Mouse (Mus musculus) liver, postnatal 0 days (tissue): ENCODE results near the gene Btc. TPM values are rescaled to one million over a fixed set of nuclear protein-coding genes. Genes with fewer than 3 reads are reported as not detected.

Source experiments
- ATAC-seq: fragments of 200-750 bp; cut with Nextera tagmentation; 2 replicates; pipeline ENCODE4 v1.8.0; 2017; ENCODE audit warnings: mild to moderate bottlenecking, moderate library complexity
- DNase-seq: peaks from one replicate; pipeline ENCODE4 v3.0.0-alpha.2; 2016
- H3K27ac ChIP-seq: fragments of 300-500 bp; sonication (generic); 2 replicates; pipeline ENCODE4 v1.5.1; 2014; ENCODE audit warnings: antibody characterized with exemption, moderate library complexity, mild to moderate bottlenecking, low read depth
- H3K27me3 ChIP-seq: fragments of 300-500 bp; sonication (generic); 2 replicates; pipeline ENCODE4 v1.6.1; 2014; ENCODE audit warnings: low read length, control low read depth, mixed read lengths; ENCODE audit not compliant: insufficient read depth
- H3K36me3 ChIP-seq: fragments of 300-500 bp; sonication (generic); replicated peaks from 2 replicates; pipeline ENCODE4 v1.6.1; 2014; ENCODE audit warnings: mild to moderate bottlenecking, control low read depth, low read length, moderate library complexity, mixed read lengths; ENCODE audit not compliant: insufficient read depth
- H3K4me1 ChIP-seq: fragments of 300-500 bp; sonication (generic); 2 replicates; pipeline ENCODE4 v1.6.1; 2014; ENCODE audit warnings: antibody characterized with exemption, mild to moderate bottlenecking, control low read depth; ENCODE audit not compliant: insufficient read depth
- H3K4me2 ChIP-seq: fragments of 300-500 bp; sonication (generic); 2 replicates; pipeline ENCODE4 v1.6.1; 2014; ENCODE audit warnings: low read depth, mild to moderate bottlenecking, low read length, moderate library complexity, mixed read lengths
- H3K4me3 ChIP-seq: fragments of 300-500 bp; sonication (generic); 2 replicates; pipeline ENCODE4 v1.5.1; 2014; ENCODE audit warnings: low read depth, low read length
- H3K9ac ChIP-seq: fragments of 300-500 bp; sonication (generic); replicated peaks from 2 replicates; pipeline ENCODE4 v1.6.1; 2014; ENCODE audit warnings: mild to moderate bottlenecking, moderate library complexity
- H3K9me3 ChIP-seq: fragments of 300-500 bp; sonication (generic); 2 replicates; pipeline ENCODE4 v1.6.1; 2016; ENCODE audit warnings: mild to moderate bottlenecking, control low read depth, low read length, mixed read lengths
- CTCF ChIP-seq: sonication (generic); IDR thresholded peaks from 2 replicates; pipeline ENCODE4 v1.5.1; 2016; ENCODE audit warnings: antibody characterized with exemption, low read depth
- EP300 ChIP-seq: IDR thresholded peaks from 2 replicates; pipeline ENCODE4 v1.6.1; 2016; ENCODE audit warnings: antibody characterized with exemption, low read depth, mild to moderate bottlenecking
- WGBS: fragments of 180-500 bp; shearing (Covaris S2); extraction: QIAGEN DNeasy Blood & Tissue Kit; methylation state at CpG from one replicate; pipeline ENCODE4 v1.1.7; 2014; ENCODE audit not compliant: insufficient replicate concordance; 5-methylcytosine and 5-hydroxymethylcytosine counted together
- polyA plus RNA-seq: library from polyadenylated mRNA; unstranded; fragments of >200 nt; fragmentation: Nextera tagmentation; extraction: Ambion mirVana; gene quantifications from 2 replicates; pipeline ENCODE4 v1.2.1, GENCODE M21; 2015

Btc gene
- polyA plus RNA-seq, 1 experiment from 2014 or later, result 0.29 TPM

GRCm38 (mm10) chr5:91363274-91363991 lies 39.4 kb downstream of the Btc start:
- Histone ChIP-seq H3K27ac (no peak overlapping the region), H3K36me3 (no peaks in the 10 kb centered on the region), H3K4me2 (no peak overlapping the region), H3K4me3 (no peak overlapping the region), H3K9ac (no peak overlapping the region), H3K9me3 (no peaks in the 10 kb centered on the region), H3K27me3 (no peaks in the 10 kb centered on the region), H3K4me1 (no peaks in the 10 kb centered on the region)
- ATAC-seq (no peak), DNase-seq (no peak)
- TF ChIP-seq CTCF, result no peak
- TF ChIP-seq EP300, result no peak
- WGBS, result 86% methylated on average over 6 of the region's 6 CpGs

GRCm38 (mm10) chr5:91352645-91353044 lies 50.1 kb downstream of the Btc start:
- TF ChIP-seq CTCF (no peak), EP300 (no peak)
- Histone ChIP-seq H3K4me1 (peaks cover under 1% of the 10 kb centered on the region; the same call in 1 of the 2 replicates), H3K36me3 (no peaks in the 10 kb centered on the region), H3K4me2 (no peak overlapping the region), H3K9me3 (no peaks in the 10 kb centered on the region), H3K4me3 (no peak overlapping the region), H3K9ac (no peak overlapping the region), H3K27ac (no peak overlapping the region), H3K27me3 (no peaks in the 10 kb centered on the region)
- DNase-seq (no peak), ATAC-seq (no peak)
- WGBS, result 75% methylated on average over 5 of the region's 5 CpGs

DNA sequence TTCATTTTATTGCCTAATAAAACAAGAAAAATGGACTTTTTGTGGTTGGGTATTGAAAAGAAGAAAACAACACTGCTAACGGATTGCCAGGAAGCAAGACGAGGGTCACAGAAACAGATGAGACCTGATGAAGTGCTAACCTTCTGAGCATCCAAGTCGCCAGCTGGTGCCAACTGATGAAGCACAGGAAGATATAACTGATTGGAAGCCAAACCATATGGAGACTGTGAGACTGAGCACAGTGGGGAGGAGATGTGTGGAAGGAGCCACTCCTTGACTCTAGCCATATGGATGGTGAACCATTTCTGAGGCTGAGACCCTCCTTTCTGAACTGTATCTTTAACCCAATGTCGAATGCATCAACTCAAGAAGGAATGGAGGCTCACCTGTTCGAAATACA lies 57.1 kb downstream of the Btc start:
- H3K27me3 ChIP-seq, result no peaks in the 10 kb centered on the region
- no peak overlapping the region for H3K9ac ChIP-seq
- H3K4me2 ChIP-seq, result no peak overlapping the region
- WGBS, result 63% methylated on average over 5 of the region's 5 CpGs
- no peaks in the 10 kb centered on the region for H3K36me3 ChIP-seq
- ATAC-seq (no peak), DNase-seq (no peak)
- H3K27ac ChIP-seq, result no peak overlapping the region
- H3K4me3 ChIP-seq, result no peak overlapping the region
- TF ChIP-seq EP300, result no peak
- no peak for TF ChIP-seq CTCF
- H3K4me1 ChIP-seq, result no peaks in the 10 kb centered on the region
- H3K9me3 ChIP-seq, result no peaks in the 10 kb centered on the region

DNA sequence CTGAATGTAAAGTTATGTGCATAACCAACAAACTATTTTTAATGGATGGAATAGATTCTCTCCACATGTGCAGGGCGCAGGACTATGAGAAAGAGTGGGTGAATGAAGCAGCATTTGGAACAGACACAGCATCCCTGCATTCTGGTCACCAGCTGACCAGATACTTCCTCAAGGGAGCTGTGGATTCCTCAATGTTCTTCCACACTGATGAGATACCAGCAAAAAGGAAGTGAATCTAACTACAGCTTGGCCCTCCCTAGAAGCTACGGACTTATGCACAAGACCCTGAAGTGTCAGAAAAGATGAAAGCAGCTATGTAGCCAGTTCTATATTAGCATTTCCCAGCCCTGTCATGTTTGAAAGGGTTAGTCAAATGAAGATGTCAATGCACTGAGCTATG lies 57.7 kb downstream of the Btc start:
- H3K36me3 ChIP-seq, result no peaks in the 10 kb centered on the region
- H3K4me3 ChIP-seq, result no peak overlapping the region
- H3K4me1 ChIP-seq, result no peaks in the 10 kb centered on the region
- WGBS, result 55% methylated on average over 2 of the region's 2 CpGs
- ATAC-seq (no peak), DNase-seq (no peak)
- no peak overlapping the region for H3K27ac ChIP-seq
- no peak overlapping the region for H3K9ac ChIP-seq
- TF ChIP-seq CTCF, result no peak
- no peak for TF ChIP-seq EP300
- no peak overlapping the region for H3K4me2 ChIP-seq
- no peaks in the 10 kb centered on the region for H3K9me3 ChIP-seq
- H3K27me3 ChIP-seq, result no peaks in the 10 kb centered on the region

GRCm38 (mm10) chr5:91341981-91342760 lies 60.6 kb downstream of the Btc start:
- no peak overlapping the region for H3K9ac ChIP-seq
- no peaks in the 10 kb centered on the region for H3K9me3 ChIP-seq
- H3K27me3 ChIP-seq, result no peaks in the 10 kb centered on the region
- DNase-seq (no peak), ATAC-seq (no peak)
- H3K4me1 ChIP-seq, result no peaks in the 10 kb centered on the region
- H3K4me3 ChIP-seq, result no peak overlapping the region
- no peaks in the 10 kb centered on the region for H3K36me3 ChIP-seq
- no peak overlapping the region for H3K4me2 ChIP-seq
- WGBS, result 47% methylated on average over 5 of the region's 5 CpGs
- no peak for TF ChIP-seq EP300
- TF ChIP-seq CTCF, result no peak
- H3K27ac ChIP-seq, result no peak overlapping the region

DNA sequence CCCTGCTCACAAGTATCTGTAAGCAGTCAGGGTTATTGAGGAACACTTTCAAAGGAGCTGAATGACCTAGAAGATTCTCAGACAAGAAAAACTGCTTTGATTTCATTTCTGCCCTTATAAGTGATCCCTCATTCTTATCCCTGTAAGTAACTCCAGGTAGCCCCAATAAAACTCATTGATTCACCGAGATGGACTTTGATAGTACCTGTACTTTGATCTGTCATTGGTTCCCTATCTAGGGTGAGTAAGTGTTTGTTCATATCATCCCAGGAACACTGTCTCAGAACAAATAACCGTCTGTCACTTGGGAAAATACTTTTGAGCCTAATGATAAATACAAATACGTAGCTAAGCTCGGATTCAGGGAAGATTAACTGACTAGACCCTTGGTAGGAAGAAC lies 68.6 kb downstream of the Btc start:
- DNase-seq, result no peak
- 64% methylated on average over 4 of the region's 4 CpGs for WGBS
- no peak for ATAC-seq

More for the DNA sequence above, 68.6 kb downstream of the Btc start:
- Histone ChIP-seq H3K27ac (no peak overlapping the region), H3K36me3 (no peaks in the 10 kb centered on the region), H3K27me3 (no peaks in the 10 kb centered on the region), H3K9me3 (no peaks in the 10 kb centered on the region), H3K9ac (no peak overlapping the region), H3K4me2 (no peak overlapping the region), H3K4me1 (no peaks in the 10 kb centered on the region), H3K4me3 (no peak overlapping the region)
- no peak for TF ChIP-seq EP300
- TF ChIP-seq CTCF, result no peak
